Mouse (Mus musculus) lung, adult 18-20 months (tissue): Measurements from ENCODE around the gene Sall4.
A peak's percentile ranks its signal among the peaks of the same experiment; 100 is the strongest.

ENCODE experiments used
- DNase-seq, 2 experiments: peaks; one replicate each; pipeline ENCODE4 v3.0.0; 2022; ENCODE audit warnings: mixed read lengths in 2 of 2

Sall4 gene

DNA sequence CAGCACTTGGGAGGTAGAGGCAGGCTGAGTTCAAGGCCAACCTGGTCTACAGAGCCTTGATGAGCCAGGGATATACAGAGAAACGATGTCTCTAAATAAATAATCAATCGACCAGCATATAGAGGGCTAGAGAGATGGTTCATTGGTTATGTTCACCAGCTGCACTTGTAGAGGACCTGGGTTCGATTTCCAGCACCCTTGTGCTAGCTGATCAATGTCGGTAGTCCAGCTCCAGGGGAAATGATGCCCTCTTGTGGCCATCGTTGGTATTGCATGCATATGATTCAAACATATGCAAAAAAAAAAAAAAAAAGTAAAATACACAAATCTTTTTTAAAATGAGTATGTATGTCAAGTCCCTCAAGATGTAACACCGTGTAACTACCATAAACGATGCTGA is 25.1 kb downstream of the Sall4 start:
- peak; percentile 34 to 57 for DNase-seq

GRCm38 (mm10) chr2:168742059-168742627 is 25.6 kb downstream of the Sall4 start, which contains the start of gene Atp9a:
Gene Atp9a, minus strand, starts transcription at chr2:168742409.
- peak; percentile 54 to 63 for DNase-seq

- peak; percentile 89 to 92 for DNase-seq
Measured at GRCm38 (mm10) chr2:168741273-168742058, 26.3 kb downstream of the Sall4 start.

- DNase-seq, result no peak
Measured at GRCm38 (mm10) chr2:168740496-168740895, 27.2 kb downstream of the Sall4 start.

DNA sequence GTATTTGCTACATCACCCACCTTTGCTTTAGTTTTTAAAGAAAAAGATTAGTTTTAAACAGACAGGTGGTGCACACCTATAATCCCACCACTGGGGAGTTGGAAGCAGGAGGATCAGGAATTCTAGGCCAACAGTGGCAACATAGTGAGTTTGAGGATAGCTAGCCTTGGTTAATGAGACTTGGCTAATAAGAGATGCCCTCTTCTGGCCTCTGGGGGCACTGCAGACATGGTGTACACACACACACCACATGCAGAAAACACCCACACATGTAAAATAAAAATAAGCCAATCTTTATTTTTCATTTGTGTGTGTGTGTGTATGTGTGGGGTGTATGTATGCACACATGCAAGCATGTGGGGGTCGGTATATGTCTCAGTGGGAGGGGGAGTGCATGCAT is 28.9 kb downstream of the Sall4 start:
- no peak for DNase-seq

GRCm38 (mm10) chr2:168737878-168738277 is 29.9 kb downstream of the Sall4 start:
- peak; percentile 62 to 67 for DNase-seq

GRCm38 (mm10) chr2:168734023-168734422 is 33.7 kb downstream of the Sall4 start:
- DNase-seq, result peak; percentile 69 to 83

- DNase-seq, result no peak
Measured at GRCm38 (mm10) chr2:168731258-168731657, 36.5 kb downstream of the Sall4 start.

- DNase-seq, result no peak
Measured at GRCm38 (mm10) chr2:168729736-168730135, 38.0 kb downstream of the Sall4 start.

DNA sequence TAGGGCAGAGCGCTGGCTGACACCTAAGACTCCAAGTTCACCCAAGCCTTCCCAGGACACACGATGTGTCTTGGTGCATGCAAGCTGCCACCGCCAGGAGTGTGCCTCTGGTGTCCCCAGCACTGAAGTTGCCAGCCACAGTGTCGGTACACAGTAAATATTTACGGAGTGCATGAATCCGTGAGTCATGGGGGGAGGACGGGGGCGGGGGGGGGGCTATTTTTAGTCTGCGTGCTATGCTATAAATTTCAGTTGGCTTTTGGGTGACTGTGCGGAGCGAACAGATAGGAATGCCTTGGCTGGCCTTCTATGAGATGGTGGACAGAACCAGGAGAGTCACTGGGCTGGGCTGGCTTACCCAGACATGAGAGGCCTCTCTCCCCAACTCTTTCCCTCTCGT is 39.7 kb downstream of the Sall4 start:
- DNase-seq, result no peak

GRCm38 (mm10) chr2:168726007-168726406 is 41.7 kb downstream of the Sall4 start:
- peak; percentile 33 to 60 for DNase-seq

GRCm38 (mm10) chr2:168721313-168721712 is 46.4 kb downstream of the Sall4 start:
- peak; percentile 47 to 73 for DNase-seq

GRCm38 (mm10) chr2:168719742-168720141 is 48.0 kb downstream of the Sall4 start:
- no peak for DNase-seq

DNA sequence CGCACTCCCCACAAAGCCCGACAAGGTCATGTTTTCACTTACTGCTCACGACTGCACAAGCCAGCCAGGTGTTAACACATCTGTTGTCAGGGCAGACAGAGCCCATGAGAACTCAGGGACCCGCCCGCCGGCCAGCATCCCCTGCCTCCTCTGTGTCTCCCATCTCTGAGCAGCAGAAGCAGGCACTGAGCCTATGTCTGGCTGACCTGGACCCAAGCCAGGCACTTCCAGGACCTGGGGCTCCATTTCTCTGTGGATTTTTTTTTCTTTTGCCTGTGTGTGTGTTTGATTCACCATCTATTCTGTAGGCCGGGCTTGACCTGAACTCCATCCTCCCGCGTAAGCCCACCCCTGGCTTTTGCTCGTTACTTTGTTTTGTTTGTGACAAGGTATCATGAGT is 49.0 kb downstream of the Sall4 start:
- DNase-seq, result no peak

GRCm38 (mm10) chr2:168718267-168718666 is 49.5 kb downstream of the Sall4 start:
- DNase-seq, result no peak

DNA sequence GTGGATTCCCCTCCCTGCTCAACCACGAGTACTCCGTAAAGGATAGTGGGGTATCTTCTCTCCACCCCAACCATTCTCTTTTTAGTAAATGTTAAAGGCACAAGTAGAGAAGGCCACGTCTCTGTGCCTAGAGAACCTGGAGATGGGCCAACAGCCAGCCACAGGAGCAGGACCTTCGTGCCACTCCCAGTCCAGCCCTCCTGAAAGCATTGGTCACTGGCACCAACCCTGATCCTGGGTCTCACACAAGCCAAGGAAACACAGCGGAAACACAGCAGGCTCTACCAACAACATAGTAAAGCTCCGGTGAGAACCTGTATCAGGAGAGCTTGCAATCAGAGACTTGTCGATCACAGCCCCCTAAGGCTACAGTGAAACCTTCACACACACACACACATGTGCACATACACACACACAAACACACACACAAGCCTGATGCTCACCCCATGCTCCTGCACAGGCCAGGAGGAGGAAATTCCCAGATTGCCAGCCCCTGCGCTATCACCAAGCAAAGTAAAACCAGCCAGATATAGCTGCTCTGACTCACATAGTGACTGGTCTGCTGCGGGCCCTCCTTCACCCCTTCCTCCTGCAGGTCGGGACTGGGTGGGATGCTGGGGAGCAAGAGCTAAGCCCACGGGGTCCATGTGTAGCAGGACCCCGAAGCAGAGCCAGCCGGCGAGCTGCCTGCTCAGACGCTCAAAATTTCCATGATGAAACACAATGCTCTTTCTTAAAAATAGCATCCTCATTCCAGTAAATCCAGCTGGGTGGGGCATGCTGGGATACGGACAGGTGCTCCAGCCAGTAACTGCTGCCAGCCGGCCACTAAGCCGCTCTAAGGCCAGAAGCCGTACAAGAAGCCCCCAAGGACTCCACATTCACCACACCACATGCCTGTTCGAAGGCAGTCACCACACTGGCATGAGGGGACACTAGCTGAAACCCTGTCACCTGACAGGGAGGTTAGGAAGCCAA is 55.3 kb downstream of the Sall4 start:
- peak in 1 of 2 experiments; percentile 17 for DNase-seq

DNA sequence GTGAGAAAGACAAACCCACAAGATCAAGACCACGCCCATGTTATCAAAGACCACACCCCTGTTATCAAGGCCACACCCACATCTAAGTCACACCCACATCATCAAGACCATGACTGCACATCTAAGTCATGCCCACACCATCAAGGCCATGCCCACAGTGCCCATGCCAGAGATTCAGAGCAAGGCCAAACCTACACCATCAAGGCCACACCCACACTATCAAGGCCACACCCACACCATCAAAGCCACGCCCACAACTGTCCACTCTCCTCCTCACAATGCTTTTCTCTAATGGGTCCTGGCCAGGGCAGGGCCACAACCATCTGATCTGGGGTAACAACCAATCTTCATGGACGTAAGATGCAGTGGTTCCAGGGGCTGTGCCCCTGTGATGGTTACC is 56.8 kb downstream of the Sall4 start:
- DNase-seq, result no peak

DNA sequence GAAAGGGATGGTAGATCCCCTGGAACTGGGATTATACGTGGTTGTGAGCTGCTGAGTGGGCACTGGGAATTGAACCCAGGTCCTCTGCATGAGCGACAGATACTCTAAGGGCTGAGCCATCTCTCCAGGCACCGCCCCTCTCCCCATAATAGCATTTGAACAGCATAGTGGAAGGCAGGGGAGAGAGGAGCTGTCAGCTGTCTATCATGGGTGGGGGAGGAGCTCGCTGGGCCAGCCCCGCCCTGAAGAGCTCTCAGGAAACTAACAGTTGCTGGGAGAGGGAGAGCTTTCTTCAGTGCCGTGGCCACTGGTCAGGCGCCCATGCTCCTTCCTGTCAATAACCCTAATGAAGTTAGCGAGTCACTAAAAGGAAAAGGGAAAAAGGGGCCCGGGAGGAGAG is 60.0 kb downstream of the Sall4 start:
- DNase-seq, result no peak

GRCm38 (mm10) chr2:168702266-168702665 is 65.5 kb downstream of the Sall4 start:
- no peak for DNase-seq
